Mouse (Mus musculus): Measurements from ENCODE around the gene Zfp648. TPM values are rescaled to one million over a fixed set of nuclear protein-coding genes. Genes with fewer than 3 reads are reported as not detected.

Zfp648 gene
- not detected in 2 replicates for polyA plus RNA-seq (2015; fragmentation: Nextera tagmentation; extraction: Ambion mirVana)

GRCm38 (mm10) chr1:154200955-154201722 lies at the start of gene Zfp648:
TSS of gene Zfp648 (plus strand) at chr1:154201187.

Measured in skeletal muscle tissue, postnatal 0 days (tissue).